Mouse (Mus musculus): ENCODE measurements at regions not wholly inside any gene's neighbourhood (a gene's known extent, or its start where the extent isn't known, plus 50 kb on each side); places are given as distances from the start of the nearest gene placed in this dataset.

- no peak for DNase-seq (ENCODE audit: low spot score in 2 of 2)
Observed at GRCm38 (mm10) chr3:105130228-105130627, 63.6 kb downstream of the 4930564D02Rik start.

- DNase-seq (ENCODE audit: low spot score in 2 of 2) = no peak
Observed at GRCm38 (mm10) chr3:105131053-105131452, 64.4 kb downstream of the 4930564D02Rik start.

GRCm38 (mm10) chr3:105133011-105133410, 66.4 kb downstream of the 4930564D02Rik start:
- no peak for DNase-seq (ENCODE audit: low spot score in 2 of 2)

- DNase-seq (ENCODE audit: low spot score in 2 of 2) = no peak
Observed at GRCm38 (mm10) chr3:105141170-105141971, 74.7 kb downstream of the 4930564D02Rik start.

GRCm38 (mm10) chr3:105142631-105143030, 76.0 kb downstream of the 4930564D02Rik start:
- no peak for DNase-seq (ENCODE audit: low spot score in 2 of 2)

- peak; percentile 37 to 53 for DNase-seq (ENCODE audit: low spot score in 2 of 2)
Observed at GRCm38 (mm10) chr3:105151475-105152157, 85.0 kb downstream of the 4930564D02Rik start.

- no peak for DNase-seq (ENCODE audit: low spot score in 2 of 2)
Observed at GRCm38 (mm10) chr3:105152158-105152541, 85.5 kb downstream of the 4930564D02Rik start.

GRCm38 (mm10) chr3:105158376-105158775, 91.7 kb downstream of the 4930564D02Rik start:
- DNase-seq (ENCODE audit: low spot score in 2 of 2) = peak in 1 of 2 experiments; percentile 22

GRCm38 (mm10) chr3:105165355-105165754, 98.7 kb downstream of the 4930564D02Rik start:
- DNase-seq (ENCODE audit: low spot score in 2 of 2) = peak; percentile 56 to 62

- DNase-seq (ENCODE audit: low spot score in 2 of 2) = no peak
Observed at GRCm38 (mm10) chr3:105169117-105169516, 102.5 kb downstream of the 4930564D02Rik start.

- DNase-seq (ENCODE audit: low spot score in 2 of 2) = no peak
Observed at GRCm38 (mm10) chr3:105171527-105171926, 104.9 kb downstream of the 4930564D02Rik start.

GRCm38 (mm10) chr3:105172054-105172453, 105.4 kb downstream of the 4930564D02Rik start:
- DNase-seq (ENCODE audit: low spot score in 2 of 2) = no peak

GRCm38 (mm10) chr3:105191303-105191702, 124.7 kb downstream of the 4930564D02Rik start:
- no peak for DNase-seq (ENCODE audit: low spot score in 2 of 2)

- no peak for DNase-seq (ENCODE audit: low spot score in 2 of 2)
Observed at GRCm38 (mm10) chr3:105191830-105192229, 125.2 kb downstream of the 4930564D02Rik start.

GRCm38 (mm10) chr3:105200735-105201134, 134.1 kb downstream of the 4930564D02Rik start:
- no peak for DNase-seq (ENCODE audit: low spot score in 2 of 2)

GRCm38 (mm10) chr3:105209164-105209563, 142.5 kb downstream of the 4930564D02Rik start:
- no peak for DNase-seq (ENCODE audit: low spot score in 2 of 2)

GRCm38 (mm10) chr3:105211023-105211422, 144.4 kb downstream of the 4930564D02Rik start:
- DNase-seq (ENCODE audit: low spot score in 2 of 2) = peak in 1 of 2 experiments; percentile 33

GRCm38 (mm10) chr3:105211726-105212125, 145.1 kb downstream of the 4930564D02Rik start:
- DNase-seq (ENCODE audit: low spot score in 2 of 2) = no peak

GRCm38 (mm10) chr3:105214867-105215266, 148.2 kb downstream of the 4930564D02Rik start:
- no peak for DNase-seq (ENCODE audit: low spot score in 2 of 2)

GRCm38 (mm10) chr3:105215729-105216128, 149.1 kb downstream of the 4930564D02Rik start:
- DNase-seq (ENCODE audit: low spot score in 2 of 2) = no peak

- DNase-seq (ENCODE audit: low spot score in 2 of 2) = no peak
Observed at GRCm38 (mm10) chr3:105219630-105220029, 153.0 kb downstream of the 4930564D02Rik start.

- DNase-seq (ENCODE audit: low spot score in 2 of 2) = peak in 1 of 2 experiments; percentile 25
Observed at GRCm38 (mm10) chr3:105220641-105221040, 154.0 kb downstream of the 4930564D02Rik start.

GRCm38 (mm10) chr3:105222925-105223324, 156.3 kb downstream of the 4930564D02Rik start:
- DNase-seq (ENCODE audit: low spot score in 2 of 2) = peak in 1 of 2 experiments; percentile 24

Measured in frontal cortex, postnatal 36 days (tissue).